29 mouse cellular contexts compared by ENCODE assay signal in the genomic region with DNA sequence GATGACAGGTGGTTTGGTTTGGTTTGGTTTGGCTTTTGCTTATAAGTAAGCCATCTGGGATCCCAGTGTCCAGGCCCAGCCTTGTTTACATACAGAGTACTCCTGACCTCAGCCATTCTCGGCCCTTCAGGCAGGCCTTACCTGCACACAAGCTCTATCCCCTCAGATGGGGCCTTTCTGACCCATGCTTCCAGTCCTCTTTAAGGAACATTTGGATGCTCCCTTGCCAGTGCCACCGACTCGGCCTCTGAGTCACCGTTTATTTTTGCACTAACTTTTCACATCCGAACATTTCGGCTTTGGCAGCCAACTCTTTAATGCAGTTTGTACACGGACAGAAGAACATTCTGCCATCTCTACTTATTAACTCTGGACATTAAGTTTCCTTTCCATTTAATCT. TPM values are rescaled to one million over a fixed set of nuclear protein-coding genes. Genes with fewer than 3 reads are reported as not detected.
DNase-seq lines count a peak whose midpoint lies in the region; ATAC-seq and TF ChIP-seq lines count a peak whose summit lies in the region.
"Had no signal": no experiment of that assay in that cellular context is flagged by ENCODE, and none has a peak within 500 bp of the region (broad histone marks: within the 10 kb centered on the region; RNA-seq: fewer than 3 reads in every experiment).

No protein-coding gene starts in this region.

- H3K4me2 ChIP-seq in kidney, embryonic 16.5 days (replicated peaks; ENCODE audit: low read depth, low read length), result no peak overlapping the region
- H3K4me2 ChIP-seq in kidney, embryonic 15.5 days, result no peak overlapping the region
- no peak overlapping the region for H3K4me2 ChIP-seq in midbrain, postnatal 0 days (ENCODE audit: low read depth, low read length, poor library complexity, severe bottlenecking)
- H3K4me2 ChIP-seq: embryonic facial prominence, embryonic 15.5 days; forebrain, embryonic 12.5 days; hindbrain, embryonic 15.5 days; limb, embryonic 15.5 days; liver, embryonic 13.5 days had no signal

- peak; percentile 29 for DNase-seq in adrenal gland, postnatal 14 days
- DNase-seq in adrenal gland, postnatal 25 days, result no peak
- DNase-seq in gastrocnemius, adult 2 months, result peak; percentile 59
- DNase-seq in gastrocnemius, postnatal 36 days, result no peak
- DNase-seq in midbrain, postnatal 0 days (ENCODE audit: low spot score), result no peak
- DNase-seq: cerebellum, adult 11 months; forebrain, postnatal 0 days; gastrocnemius, postnatal 25 days; kidney, adult 11 months; kidney, postnatal 36 days; liver, embryonic 13.5 days; lung, adult 18-20 months; lung, postnatal 14 days; midbrain, embryonic 14.5 days; right cerebral cortex, adult 18-20 months; spleen, adult 18-20 months; thymus, postnatal 14 days had no signal

- TF ChIP-seq CTCF in gastrocnemius, adult 2 months (IDR thresholded peaks at IDR 0.05), result no peak
- TF ChIP-seq CTCF in midbrain, postnatal 0 days (IDR thresholded peaks at IDR 0.05), result no peak

- whole genome bisulfite sequencing in kidney, embryonic 16.5 days, result 79% methylated on average over 7 of the region's 7 CpGs
- 80% methylated on average over 7 of the region's 7 CpGs for WGBS in kidney, embryonic 15.5 days
- 89% methylated on average over 7 of the region's 7 CpGs for WGBS in midbrain, postnatal 0 days

- H3K36me3 ChIP-seq in kidney, embryonic 16.5 days (ENCODE audit: insufficient read depth, low read length), result no peaks in the 10 kb centered on the region
- no peaks in the 10 kb centered on the region for H3K36me3 ChIP-seq in kidney, embryonic 15.5 days
- H3K36me3 ChIP-seq in midbrain, postnatal 0 days (ENCODE audit: insufficient read depth, low read length), result no peaks in the 10 kb centered on the region
- H3K36me3 ChIP-seq: embryonic facial prominence, embryonic 10.5 days; embryonic facial prominence, embryonic 15.5 days; forebrain, embryonic 12.5 days; G1E; heart, embryonic 10.5 days; hindbrain, embryonic 10.5 days; hindbrain, embryonic 15.5 days; limb, embryonic 15.5 days; liver, embryonic 13.5 days had no signal

- peaks cover 16% of the 10 kb centered on the region for H3K4me1 ChIP-seq in kidney, embryonic 16.5 days (ENCODE audit: insufficient read depth, low read length)
- H3K4me1 ChIP-seq in kidney, embryonic 15.5 days, result peaks cover 25% of the 10 kb centered on the region
- no peaks in the 10 kb centered on the region for H3K4me1 ChIP-seq in midbrain, postnatal 0 days (ENCODE audit: insufficient read depth, low read length)
- H3K4me1 ChIP-seq: hindbrain, embryonic 15.5 days; limb, embryonic 15.5 days; liver, embryonic 13.5 days had no signal

- H3K27me3 ChIP-seq in kidney, embryonic 16.5 days (ENCODE audit: insufficient read depth, low read length), result no peaks in the 10 kb centered on the region
- no peaks in the 10 kb centered on the region for H3K27me3 ChIP-seq in kidney, embryonic 15.5 days
- H3K27me3 ChIP-seq in midbrain, postnatal 0 days (ENCODE audit: insufficient read depth, low read length), result no peaks in the 10 kb centered on the region
- H3K27me3 ChIP-seq: embryonic facial prominence, embryonic 15.5 days; forebrain, embryonic 12.5 days; hindbrain, embryonic 15.5 days; limb, embryonic 15.5 days; liver, embryonic 13.5 days had no signal

- H3K9ac ChIP-seq in kidney, embryonic 16.5 days (replicated peaks; ENCODE audit: low read length), result no peak overlapping the region
- H3K9ac ChIP-seq in kidney, embryonic 15.5 days, result no peak overlapping the region
- no peak overlapping the region for H3K9ac ChIP-seq in midbrain, postnatal 0 days (replicated peaks; ENCODE audit: low read length, poor library complexity, severe bottlenecking)
- H3K9ac ChIP-seq: embryonic facial prominence, embryonic 15.5 days; forebrain, embryonic 12.5 days; forebrain, postnatal 0 days; hindbrain, embryonic 15.5 days; limb, embryonic 15.5 days; liver, embryonic 13.5 days had no signal

- intact Hi-C loops in gastrocnemius, adult 2 months (cut with DNase I), result no loop called here
- intact Hi-C loops in gastrocnemius, postnatal 36 days (cut with DNase I), result no loop called here

- H3K27ac ChIP-seq in gastrocnemius, adult 2 months, result peak overlapping the region; percentile 86
- H3K27ac ChIP-seq in kidney, embryonic 16.5 days (ENCODE audit: low read length), result no peak overlapping the region
- H3K27ac ChIP-seq in kidney, embryonic 15.5 days, result no peak overlapping the region
- H3K27ac ChIP-seq in midbrain, postnatal 0 days (ENCODE audit: low read depth, low read length), result no peak overlapping the region
- H3K27ac ChIP-seq: embryonic facial prominence, embryonic 10.5 days; embryonic facial prominence, embryonic 15.5 days; forebrain, embryonic 12.5 days; heart, embryonic 10.5 days; hindbrain, embryonic 10.5 days; hindbrain, embryonic 15.5 days; limb, embryonic 10.5 days; limb, embryonic 15.5 days; liver, embryonic 13.5 days had no signal

- no peak overlapping the region for H3K4me3 ChIP-seq in gastrocnemius, adult 2 months
- no peak overlapping the region for H3K4me3 ChIP-seq in kidney, embryonic 16.5 days (ENCODE audit: low read length)
- no peak overlapping the region for H3K4me3 ChIP-seq in kidney, embryonic 15.5 days (replicated peaks)
- no peak overlapping the region for H3K4me3 ChIP-seq in midbrain, postnatal 0 days (ENCODE audit: low read depth, low read length)
- H3K4me3 ChIP-seq: embryonic facial prominence, embryonic 10.5 days; embryonic facial prominence, embryonic 15.5 days; forebrain, embryonic 12.5 days; heart, embryonic 10.5 days; hindbrain, embryonic 10.5 days; hindbrain, embryonic 15.5 days; limb, embryonic 10.5 days; limb, embryonic 15.5 days; liver, embryonic 13.5 days had no signal

- ATAC-seq in kidney, embryonic 16.5 days (ENCODE audit: low FRiP score, low TSS enrichment), result peak; percentile 49
- ATAC-seq in kidney, embryonic 15.5 days (replicated peaks; ENCODE audit: low FRiP score), result no peak
- ATAC-seq in midbrain, postnatal 0 days (ENCODE audit: low FRiP score), result no peak
- ATAC-seq: forebrain, postnatal 0 days; inflammation-experienced regulatory T-cells, adult 6 months had no signal

- H3K9me3 ChIP-seq in kidney, embryonic 16.5 days (ENCODE audit: low read length), result no peaks in the 10 kb centered on the region
- H3K9me3 ChIP-seq in kidney, embryonic 15.5 days (replicated peaks), result no peaks in the 10 kb centered on the region
- no peaks in the 10 kb centered on the region for H3K9me3 ChIP-seq in midbrain, postnatal 0 days (ENCODE audit: low read length)
- H3K9me3 ChIP-seq: embryonic facial prominence, embryonic 10.5 days; embryonic facial prominence, embryonic 15.5 days; forebrain, embryonic 12.5 days; heart, embryonic 10.5 days; hindbrain, embryonic 10.5 days; hindbrain, embryonic 15.5 days; limb, embryonic 10.5 days; limb, embryonic 15.5 days; liver, embryonic 13.5 days had no signal

RNA-seq across cellular contexts. Expression of a gene that starts 20.6 kb away (rescaled TPM):
- 16.8 and 17.8 TPM in 2 replicates for total RNA-seq in adrenal gland, postnatal 14 days (2021)
- 16.3 and 20.9 TPM in 2 replicates for total RNA-seq in adrenal gland, postnatal 25 days (2021)
- 10 to 100 TPM; 38.7 to 43.4 TPM for total RNA-seq in gastrocnemius, adult 2 months (2021)
- 10 to 100 TPM; 30.7 to 38.0 TPM for total RNA-seq in gastrocnemius, postnatal 36 days (2021)
- 11.3 and 12.5 TPM in 2 replicates for polyA plus RNA-seq in kidney, embryonic 16.5 days (2015; fragmentation: Nextera tagmentation; extraction: Ambion mirVana)
- polyA plus RNA-seq in kidney, embryonic 15.5 days (2015; fragmentation: Nextera tagmentation; extraction: Ambion mirVana), result 8.4 and 9.1 TPM in 2 replicates
- 21.9 and 24.8 TPM in 2 replicates for total RNA-seq in midbrain, postnatal 0 days (2014; rRNA removed)
- polyA plus RNA-seq in midbrain, postnatal 0 days (2015; fragmentation: Nextera tagmentation; extraction: Ambion mirVana), result 6.7 and 7.1 TPM in 2 replicates

Comparison
In these comparisons a context has a peak if more than half of its experiments do, and no peak if none do; other contexts are left out.
1. DNase-seq: peak in adrenal gland, postnatal 14 days (single experiment) and gastrocnemius, adult 2 months (single experiment); none in adrenal gland, postnatal 25 days (single experiment), gastrocnemius, postnatal 36 days (0 of 2) and midbrain, postnatal 0 days (single experiment).